Mouse (Mus musculus) heart, embryonic 10.5 days (tissue): ENCODE measurements around the gene Tmem129. TPM values are rescaled to one million over a fixed set of nuclear protein-coding genes. Genes with fewer than 3 reads are reported as not detected.

Experiments used
- DNase-seq: peaks from one replicate; pipeline ENCODE4 v3.0.0-alpha.2; 2017; ENCODE audit warnings: low spot score
- H3K27ac ChIP-seq: fragments of 300-500 bp; sonication (generic); 2 replicates; pipeline ENCODE4 v1.5.1; 2016; ENCODE audit warnings: mild to moderate bottlenecking
- H3K27me3 ChIP-seq: fragments of 300-500 bp; sonication (generic); 2 replicates; pipeline ENCODE4 v1.6.1; 2016; ENCODE audit warnings: mild to moderate bottlenecking; ENCODE audit not compliant: poor library complexity, insufficient read depth, severe bottlenecking
- H3K36me3 ChIP-seq: fragments of 300-500 bp; sonication (generic); 2 replicates; pipeline ENCODE4 v1.6.1; 2016; ENCODE audit warnings: mild to moderate bottlenecking, moderate library complexity
- H3K4me1 ChIP-seq: fragments of 300-500 bp; sonication (generic); 2 replicates; pipeline ENCODE4 v1.6.1; 2016; ENCODE audit warnings: mild to moderate bottlenecking
- H3K4me3 ChIP-seq: fragments of 300-500 bp; sonication (generic); 2 replicates; pipeline ENCODE4 v1.5.1; 2016; ENCODE audit warnings: mild to moderate bottlenecking, moderate library complexity
- H3K9me3 ChIP-seq: fragments of 300-500 bp; sonication (generic); 2 replicates; pipeline ENCODE4 v1.6.1; 2016; ENCODE audit warnings: mild to moderate bottlenecking, moderate library complexity
- WGBS: fragments of 180-500 bp; shearing (Covaris S2); methylation state at CpG from one replicate; pipeline ENCODE4 v1.1.7; 2016; 5-methylcytosine and 5-hydroxymethylcytosine counted together
- polyA plus RNA-seq: library from polyadenylated mRNA; unstranded; fragments of >200 nt; fragmentation: Nextera tagmentation; extraction: Ambion mirVana; gene quantifications from 2 replicates; pipeline ENCODE4 v1.2.1, GENCODE M21; 2016

Gene Tmem129
- 37.7 and 42.5 TPM in 2 replicates for polyA plus RNA-seq

DNA sequence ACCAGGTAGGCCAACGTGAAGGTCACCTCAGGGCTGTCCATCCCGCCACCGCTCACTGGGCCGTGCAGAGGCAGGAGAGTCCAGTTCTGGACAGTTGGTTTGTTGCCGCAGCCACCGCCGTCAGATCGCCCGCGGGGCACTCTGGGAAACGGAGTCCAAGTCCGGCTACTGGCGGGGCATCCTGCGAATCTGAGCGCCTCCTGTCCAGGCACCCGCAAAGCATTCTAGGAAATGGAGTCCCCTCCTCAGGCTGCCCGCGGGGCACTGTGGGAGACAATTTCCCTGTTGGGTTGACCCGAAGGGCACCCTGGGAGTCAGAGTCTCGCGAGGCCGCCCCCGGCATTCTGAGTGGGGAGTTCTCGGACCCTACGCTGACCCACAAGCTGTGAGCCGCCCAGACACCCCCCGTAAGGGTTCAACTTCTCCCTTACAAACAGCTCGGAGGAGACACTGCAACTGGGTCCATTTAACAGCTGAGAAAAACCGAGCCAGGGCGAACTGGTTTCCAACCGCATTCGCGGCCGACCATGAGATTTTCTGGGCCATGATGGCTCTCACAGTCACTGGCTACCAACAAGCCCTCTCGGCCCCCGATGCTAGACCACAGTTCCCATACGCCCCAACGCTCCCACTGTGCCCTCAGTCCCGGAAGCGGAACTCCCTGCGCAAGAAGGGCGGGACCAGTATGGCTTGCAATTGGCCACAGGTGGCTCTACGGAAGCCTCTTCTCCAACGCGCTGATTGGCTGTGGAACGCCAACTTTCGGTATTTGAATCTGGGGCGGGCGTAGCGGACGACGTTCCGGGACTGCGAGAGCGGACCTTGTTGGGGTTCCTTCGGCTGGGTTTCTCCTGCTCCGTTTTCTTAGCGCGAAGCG lies at the start of gene Tmem129, which contains the start of gene Tacc3:
Gene Tmem129 (minus strand): TSS at position 630 of the 877 bp plus-strand sequence.
Gene Tacc3 (plus strand): TSS at position 342 of the 877 bp plus-strand sequence.
- H3K9me3 ChIP-seq, result no peaks in the 10 kb centered on the region
- H3K4me1 ChIP-seq, result peaks cover 44% of the 10 kb centered on the region
- H3K27ac ChIP-seq, result peak within 1 kb of the TSS; percentile 95
- H3K4me3 ChIP-seq, result peak within 1 kb of the TSS; percentile 93
- DNase-seq, result peak; percentile 100
- WGBS, result under 1% methylated on average over 60 of the region's 60 CpGs
- no peaks in the 10 kb centered on the region for H3K27me3 ChIP-seq
- H3K36me3 ChIP-seq, result peaks cover 56% of the 10 kb centered on the region

GRCm38 (mm10) chr5:33707163-33707562 lies 48.9 kb upstream of the Tmem129 start:
- Histone ChIP-seq H3K4me1 (peaks cover 46% of the 10 kb centered on the region), H3K27me3 (peaks cover 7% of the 10 kb centered on the region; the same call in 1 of the 2 replicates), H3K4me3 (no peak overlapping the region), H3K9me3 (no peaks in the 10 kb centered on the region), H3K36me3 (no peaks in the 10 kb centered on the region), H3K27ac (peak overlapping the region; percentile 74; the same call in 1 of the 2 replicates)
- no peak for DNase-seq
- WGBS, result 62% methylated on average over 4 of the region's 4 CpGs

DNA sequence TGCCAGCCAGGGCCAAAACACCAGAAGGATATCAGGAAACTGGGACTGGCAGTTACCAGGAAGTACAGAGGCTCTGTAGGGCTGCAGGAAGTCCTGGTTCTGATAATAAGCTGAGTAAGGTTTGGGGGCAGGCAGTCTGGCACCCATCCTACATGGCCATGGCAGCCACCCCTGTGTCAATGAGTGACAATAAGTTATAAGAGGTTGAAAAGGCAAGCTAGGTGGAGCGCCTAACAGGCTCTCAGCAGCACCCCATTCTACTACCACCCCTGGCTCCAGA lies 48.1 kb upstream of the Tmem129 start:
- H3K36me3 ChIP-seq, result no peaks in the 10 kb centered on the region
- peaks cover 15% of the 10 kb centered on the region for H3K27me3 ChIP-seq
- H3K27ac ChIP-seq, result peak overlapping the region; percentile 74
- WGBS, result 93% methylated on average over 1 of the region's 1 CpGs
- no peak for DNase-seq
- H3K4me1 ChIP-seq, result peaks cover 54% of the 10 kb centered on the region
- H3K9me3 ChIP-seq, result no peaks in the 10 kb centered on the region
- H3K4me3 ChIP-seq, result no peak overlapping the region

DNA sequence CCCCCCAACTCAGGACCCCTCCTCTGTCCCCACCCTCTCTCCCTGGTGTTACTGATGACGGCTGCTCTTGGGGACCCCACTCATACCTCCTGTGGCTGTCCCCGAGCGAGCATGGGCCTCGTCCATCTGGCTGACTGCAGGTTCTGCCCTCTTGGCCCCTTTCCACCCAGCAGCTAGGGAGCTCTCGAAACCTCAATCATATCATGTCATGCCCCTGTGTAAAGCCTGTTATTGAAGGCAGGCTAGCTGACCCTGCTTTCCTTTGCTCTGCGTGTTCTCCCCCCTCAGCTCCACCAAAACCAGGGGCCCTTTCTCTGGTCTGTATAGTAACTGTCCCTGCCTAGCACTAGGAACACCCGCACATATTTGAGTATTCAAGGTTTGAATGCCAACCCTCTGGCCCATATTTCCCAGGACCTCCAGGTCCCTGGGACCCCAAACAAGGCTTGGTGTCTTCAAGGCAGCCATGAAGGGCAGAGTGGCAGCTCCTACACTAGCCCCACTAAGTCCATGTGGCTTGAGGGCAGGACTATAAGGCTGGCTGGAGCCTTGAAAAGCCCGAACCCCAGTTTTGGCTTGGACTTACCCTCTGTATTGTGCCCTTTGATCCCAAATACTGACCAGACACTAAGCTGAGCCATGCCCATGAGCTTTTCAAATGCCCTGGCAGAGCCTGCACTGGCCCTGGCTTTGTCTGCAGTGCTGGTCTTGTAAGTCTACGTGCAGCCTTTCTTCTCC lies 47.6 kb upstream of the Tmem129 start:
- 30% methylated on average over 9 of the region's 9 CpGs for WGBS
- Histone ChIP-seq H3K27ac (peak overlapping the region; percentile 74), H3K36me3 (no peaks in the 10 kb centered on the region), H3K9me3 (no peaks in the 10 kb centered on the region), H3K4me3 (peak overlapping the region; percentile 41), H3K27me3 (peaks cover 20% of the 10 kb centered on the region), H3K4me1 (peaks cover 58% of the 10 kb centered on the region)
- no peak for DNase-seq

GRCm38 (mm10) chr5:33704945-33705611 lies 46.9 kb upstream of the Tmem129 start:
- 3% methylated on average over 11 of the region's 11 CpGs for WGBS

GRCm38 (mm10) chr5:33703999-33704398 lies 45.8 kb upstream of the Tmem129 start:
- Histone ChIP-seq H3K27ac (peak overlapping the region; percentile 17; the same call in 1 of the 2 replicates), H3K36me3 (no peaks in the 10 kb centered on the region), H3K9me3 (no peaks in the 10 kb centered on the region), H3K4me1 (peaks cover 73% of the 10 kb centered on the region), H3K4me3 (no peak overlapping the region), H3K27me3 (peaks cover 36% of the 10 kb centered on the region)
- 66% methylated on average over 8 of the region's 8 CpGs for WGBS
- DNase-seq, result no peak

More at GRCm38 (mm10) chr5:33704945-33705611, 46.9 kb upstream of the Tmem129 start:
- H3K27me3 ChIP-seq, result peaks cover 26% of the 10 kb centered on the region
- H3K4me1 ChIP-seq, result peaks cover 65% of the 10 kb centered on the region
- peak overlapping the region; percentile 74 for H3K27ac ChIP-seq
- DNase-seq, result no peak
- H3K36me3 ChIP-seq, result no peaks in the 10 kb centered on the region
- no peaks in the 10 kb centered on the region for H3K9me3 ChIP-seq
- H3K4me3 ChIP-seq, result peak overlapping the region; percentile 41

DNA sequence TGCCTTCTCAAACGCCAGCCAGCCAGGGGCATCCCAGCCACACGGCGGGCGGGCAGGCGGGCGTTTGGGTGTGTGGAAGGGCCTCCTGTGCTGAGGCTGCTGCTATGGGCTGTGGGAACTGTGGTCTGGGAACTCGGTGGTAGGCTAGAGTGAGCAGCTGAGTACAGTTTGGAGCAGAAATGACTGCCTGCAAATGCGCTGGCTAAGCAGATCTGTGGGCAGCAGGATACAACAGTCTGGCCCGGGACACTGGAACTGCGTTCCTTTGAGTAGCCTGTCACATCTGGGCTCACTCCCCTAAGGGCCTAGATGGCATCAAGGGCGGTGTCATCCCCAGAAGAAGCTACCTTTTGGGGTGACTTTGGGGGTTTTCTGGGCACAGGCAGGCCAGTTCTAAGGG lies 43.6 kb upstream of the Tmem129 start:
- no peak for DNase-seq
- peaks cover 58% of the 10 kb centered on the region for H3K27me3 ChIP-seq
- peaks cover 78% of the 10 kb centered on the region for H3K4me1 ChIP-seq
- H3K36me3 ChIP-seq, result no peaks in the 10 kb centered on the region
- H3K27ac ChIP-seq, result peak overlapping the region; percentile 39; the same call in 1 of the 2 replicates
- no peak overlapping the region for H3K4me3 ChIP-seq
- no peaks in the 10 kb centered on the region for H3K9me3 ChIP-seq
- 82% methylated on average over 11 of the region's 11 CpGs for WGBS

- H3K4me1 ChIP-seq, result peaks cover 72% of the 10 kb centered on the region
- H3K27me3 ChIP-seq, result peaks cover 73% of the 10 kb centered on the region
- 18% methylated on average over 13 of the region's 13 CpGs for WGBS
These were observed 41.8 kb upstream of the Tmem129 start for GRCm38 (mm10) chr5:33700010-33700409.

GRCm38 (mm10) chr5:33698669-33699068 lies 40.5 kb upstream of the Tmem129 start:
- Histone ChIP-seq H3K27ac (no peak overlapping the region), H3K4me1 (peaks cover 68% of the 10 kb centered on the region)
- 85% methylated on average over 5 of the region's 5 CpGs for WGBS

More at GRCm38 (mm10) chr5:33700010-33700409, 41.8 kb upstream of the Tmem129 start:
- Histone ChIP-seq H3K4me3 (peak overlapping the region; percentile 13; the same call in 1 of the 2 replicates), H3K9me3 (no peaks in the 10 kb centered on the region), H3K36me3 (no peaks in the 10 kb centered on the region), H3K27ac (0 out of 2 replicates have a peak overlapping the region, but pooled peaks have one; percentile 44)
- DNase-seq, result no peak

GRCm38 (mm10) chr5:33697947-33698512 lies 39.8 kb upstream of the Tmem129 start:
- peaks cover 93% of the 10 kb centered on the region for H3K27me3 ChIP-seq

More at GRCm38 (mm10) chr5:33698669-33699068, 40.5 kb upstream of the Tmem129 start:
- Histone ChIP-seq H3K27me3 (peaks cover 87% of the 10 kb centered on the region), H3K36me3 (no peaks in the 10 kb centered on the region), H3K9me3 (no peaks in the 10 kb centered on the region), H3K4me3 (no peak overlapping the region)
- DNase-seq, result no peak

GRCm38 (mm10) chr5:33697534-33697933 lies 39.3 kb upstream of the Tmem129 start:
- H3K9me3 ChIP-seq, result no peaks in the 10 kb centered on the region
- no peaks in the 10 kb centered on the region for H3K36me3 ChIP-seq
- DNase-seq, result no peak
- H3K27me3 ChIP-seq, result peaks cover 95% of the 10 kb centered on the region
- 48% methylated on average over 1 of the region's 1 CpGs for WGBS
- H3K4me1 ChIP-seq, result peaks cover 76% of the 10 kb centered on the region
- H3K4me3 ChIP-seq, result no peak overlapping the region
- peak overlapping the region; percentile 22; the same call in 1 of the 2 replicates for H3K27ac ChIP-seq

More at GRCm38 (mm10) chr5:33697947-33698512, 39.8 kb upstream of the Tmem129 start:
- no peaks in the 10 kb centered on the region for H3K9me3 ChIP-seq
- no peaks in the 10 kb centered on the region for H3K36me3 ChIP-seq
- H3K4me1 ChIP-seq, result peaks cover 72% of the 10 kb centered on the region
- H3K27ac ChIP-seq, result no peak overlapping the region; the same call in 1 of the 2 replicates
- DNase-seq, result no peak
- 38% methylated on average over 13 of the region's 13 CpGs for WGBS
- H3K4me3 ChIP-seq, result no peak overlapping the region

- 62% methylated on average over 5 of the region's 5 CpGs for WGBS
- no peak overlapping the region for H3K27ac ChIP-seq
- DNase-seq, result no peak
- H3K4me1 ChIP-seq, result peaks cover 73% of the 10 kb centered on the region
- H3K36me3 ChIP-seq, result no peaks in the 10 kb centered on the region
- H3K9me3 ChIP-seq, result no peaks in the 10 kb centered on the region
- no peak overlapping the region for H3K4me3 ChIP-seq
- H3K27me3 ChIP-seq, result peaks cover 85% of the 10 kb centered on the region
These were observed 38.2 kb upstream of the Tmem129 start for GRCm38 (mm10) chr5:33696430-33696829.
